Mouse (Mus musculus): ENCODE measurements around the gene Gpr84. TPM values are rescaled to one million over a fixed set of nuclear protein-coding genes. Genes with fewer than 3 reads are reported as not detected.
A peak's percentile ranks its signal among the peaks of the same experiment; 100 is the strongest.

Gene Gpr84
- polyA plus RNA-seq, 1 experiment from 2014 or later: 0.30 TPM

- Histone ChIP-seq H3K9ac (ENCODE audit: low read length) (no peak overlapping the region), H3K36me3 (ENCODE audit: control insufficient read depth, insufficient read depth, low read length) (no peaks in the 10 kb centered on the region), H3K27me3 (ENCODE audit: control insufficient read depth, insufficient read depth, low read length) (no peaks in the 10 kb centered on the region), H3K27ac (replicated peaks) (no peak overlapping the region), H3K4me1 (replicated peaks; ENCODE audit: control insufficient read depth, insufficient read depth) (peaks cover 3% of the 10 kb centered on the region; the same call in 1 of the 2 replicates), H3K4me2 (replicated peaks; ENCODE audit: low read depth) (no peak overlapping the region), H3K9me3 (ENCODE audit: control insufficient read depth, low read length) (no peaks in the 10 kb centered on the region), H3K4me3 (ENCODE audit: low read depth, low read length) (no peak overlapping the region)
- no peak for ATAC-seq (ENCODE audit: low FRiP score, low TSS enrichment)
- no peak for DNase-seq (ENCODE audit: low spot score)
- WGBS: 68% methylated on average over 3 of the region's 3 CpGs
- TF ChIP-seq CTCF (IDR thresholded peaks at IDR 0.05; ENCODE audit: low read depth): no peak
- TF ChIP-seq EP300 (optimal IDR thresholded peaks at IDR 0.05): no peak
Observed at GRCm38 (mm10) chr15:103335040-103335439, 24.6 kb upstream of the Gpr84 start.

DNA sequence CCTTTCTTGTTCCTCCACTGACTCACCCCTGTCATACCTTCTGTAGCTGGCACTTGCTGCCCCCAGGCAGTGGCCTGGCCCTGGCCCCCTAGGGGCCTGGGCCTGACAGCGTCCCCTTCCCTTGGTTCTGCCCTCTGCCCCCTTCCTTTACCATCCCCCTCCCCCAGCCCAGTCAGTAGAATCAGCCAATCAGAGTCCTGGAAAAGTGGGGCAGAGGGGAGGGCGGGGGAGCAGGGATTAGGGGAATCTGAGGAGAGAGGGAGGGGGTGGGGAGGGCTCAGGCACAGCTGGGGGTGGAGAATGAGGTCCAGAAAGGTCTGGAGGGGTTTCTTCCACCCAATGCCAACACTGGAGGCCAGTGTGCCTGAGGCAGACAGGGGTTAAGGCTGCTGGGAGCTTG, 23.8 kb upstream of the Gpr84 start:
- WGBS: 23% methylated on average over 2 of the region's 2 CpGs

GRCm38 (mm10) chr15:103333738-103334137, 23.3 kb upstream of the Gpr84 start:
- Histone ChIP-seq H3K4me1 (replicated peaks; ENCODE audit: control insufficient read depth, insufficient read depth) (peaks cover 3% of the 10 kb centered on the region; the same call in 1 of the 2 replicates), H3K36me3 (ENCODE audit: control insufficient read depth, insufficient read depth, low read length) (no peaks in the 10 kb centered on the region), H3K27me3 (ENCODE audit: control insufficient read depth, insufficient read depth, low read length) (no peaks in the 10 kb centered on the region), H3K9me3 (ENCODE audit: control insufficient read depth, low read length) (no peaks in the 10 kb centered on the region), H3K4me3 (ENCODE audit: low read depth, low read length) (no peak overlapping the region), H3K9ac (ENCODE audit: low read length) (no peak overlapping the region), H3K27ac (replicated peaks) (no peak overlapping the region), H3K4me2 (replicated peaks; ENCODE audit: low read depth) (no peak overlapping the region)
- no peak for ATAC-seq (ENCODE audit: low FRiP score, low TSS enrichment)
- TF ChIP-seq EP300 (optimal IDR thresholded peaks at IDR 0.05): no peak
- no peak for TF ChIP-seq CTCF (IDR thresholded peaks at IDR 0.05; ENCODE audit: low read depth)
- WGBS: 65% methylated on average over 5 of the region's 5 CpGs
- no peak for DNase-seq (ENCODE audit: low spot score)

More for the DNA sequence above, 23.8 kb upstream of the Gpr84 start:
- peaks cover 3% of the 10 kb centered on the region; the same call in 1 of the 2 replicates for H3K4me1 ChIP-seq (replicated peaks; ENCODE audit: control insufficient read depth, insufficient read depth)
- no peaks in the 10 kb centered on the region for H3K9me3 ChIP-seq (ENCODE audit: control insufficient read depth, low read length)
- H3K27ac ChIP-seq (replicated peaks): no peak overlapping the region
- TF ChIP-seq CTCF (IDR thresholded peaks at IDR 0.05; ENCODE audit: low read depth) (no peak), EP300 (optimal IDR thresholded peaks at IDR 0.05) (no peak)
- 0 out of 2 replicates have a peak overlapping the region, but pooled peaks have one; percentile 27 for H3K9ac ChIP-seq (ENCODE audit: low read length)
- no peaks in the 10 kb centered on the region for H3K36me3 ChIP-seq (ENCODE audit: control insufficient read depth, insufficient read depth, low read length)
- no peak; the same call in 1 of the 2 replicates for ATAC-seq (ENCODE audit: low FRiP score, low TSS enrichment)
- no peak overlapping the region for H3K4me3 ChIP-seq (ENCODE audit: low read depth, low read length)
- no peak overlapping the region for H3K4me2 ChIP-seq (replicated peaks; ENCODE audit: low read depth)
- no peaks in the 10 kb centered on the region for H3K27me3 ChIP-seq (ENCODE audit: control insufficient read depth, insufficient read depth, low read length)
- DNase-seq (ENCODE audit: low spot score): no peak

- Histone ChIP-seq H3K9ac (ENCODE audit: low read length) (no peak overlapping the region), H3K27ac (replicated peaks) (no peak overlapping the region; the same call in 1 of the 2 replicates)
- DNase-seq (ENCODE audit: low spot score): no peak
Observed at GRCm38 (mm10) chr15:103333081-103333615, 22.7 kb upstream of the Gpr84 start.

GRCm38 (mm10) chr15:103323455-103324247, 13.2 kb upstream of the Gpr84 start:
- H3K9me3 ChIP-seq (ENCODE audit: control insufficient read depth, low read length): no peaks in the 10 kb centered on the region
- no peaks in the 10 kb centered on the region for H3K27me3 ChIP-seq (ENCODE audit: control insufficient read depth, insufficient read depth, low read length)
- peak overlapping the region; percentile 97 for H3K4me2 ChIP-seq (replicated peaks; ENCODE audit: low read depth)
- TF ChIP-seq CTCF (IDR thresholded peaks at IDR 0.05; ENCODE audit: low read depth) (peak; percentile 96), EP300 (optimal IDR thresholded peaks at IDR 0.05) (no peak)
- ATAC-seq (ENCODE audit: low FRiP score, low TSS enrichment): peak; percentile 94
- peak; percentile 92 for DNase-seq (ENCODE audit: low spot score)
- peak overlapping the region; percentile 83 for H3K9ac ChIP-seq (ENCODE audit: low read length)
- WGBS: 1% methylated on average over 23 of the region's 40 CpGs
- H3K4me3 ChIP-seq (ENCODE audit: low read depth, low read length): peak overlapping the region; percentile 64
- 0 out of 2 replicates have a peak, but pooled peaks cover 2% of the 10 kb centered on the region for H3K4me1 ChIP-seq (replicated peaks; ENCODE audit: control insufficient read depth, insufficient read depth)
- no peaks in the 10 kb centered on the region for H3K36me3 ChIP-seq (ENCODE audit: control insufficient read depth, insufficient read depth, low read length)
- peak overlapping the region; percentile 73 for H3K27ac ChIP-seq (replicated peaks)

More at GRCm38 (mm10) chr15:103333081-103333615, 22.7 kb upstream of the Gpr84 start:
- 50% methylated on average over 5 of the region's 5 CpGs for WGBS
- Histone ChIP-seq H3K27me3 (ENCODE audit: control insufficient read depth, insufficient read depth, low read length) (no peaks in the 10 kb centered on the region), H3K9me3 (ENCODE audit: control insufficient read depth, low read length) (no peaks in the 10 kb centered on the region), H3K4me2 (replicated peaks; ENCODE audit: low read depth) (no peak overlapping the region), H3K4me3 (ENCODE audit: low read depth, low read length) (no peak overlapping the region), H3K36me3 (ENCODE audit: control insufficient read depth, insufficient read depth, low read length) (no peaks in the 10 kb centered on the region), H3K4me1 (replicated peaks; ENCODE audit: control insufficient read depth, insufficient read depth) (peaks cover 3% of the 10 kb centered on the region; the same call in 1 of the 2 replicates)
- TF ChIP-seq EP300 (optimal IDR thresholded peaks at IDR 0.05) (no peak), CTCF (IDR thresholded peaks at IDR 0.05; ENCODE audit: low read depth) (no peak)
- no peak for ATAC-seq (ENCODE audit: low FRiP score, low TSS enrichment)

All from stomach, postnatal 0 days (tissue).